Mouse (Mus musculus): ENCODE data around the gene 4933424G06Rik.

The 4933424G06Rik gene

DNA sequence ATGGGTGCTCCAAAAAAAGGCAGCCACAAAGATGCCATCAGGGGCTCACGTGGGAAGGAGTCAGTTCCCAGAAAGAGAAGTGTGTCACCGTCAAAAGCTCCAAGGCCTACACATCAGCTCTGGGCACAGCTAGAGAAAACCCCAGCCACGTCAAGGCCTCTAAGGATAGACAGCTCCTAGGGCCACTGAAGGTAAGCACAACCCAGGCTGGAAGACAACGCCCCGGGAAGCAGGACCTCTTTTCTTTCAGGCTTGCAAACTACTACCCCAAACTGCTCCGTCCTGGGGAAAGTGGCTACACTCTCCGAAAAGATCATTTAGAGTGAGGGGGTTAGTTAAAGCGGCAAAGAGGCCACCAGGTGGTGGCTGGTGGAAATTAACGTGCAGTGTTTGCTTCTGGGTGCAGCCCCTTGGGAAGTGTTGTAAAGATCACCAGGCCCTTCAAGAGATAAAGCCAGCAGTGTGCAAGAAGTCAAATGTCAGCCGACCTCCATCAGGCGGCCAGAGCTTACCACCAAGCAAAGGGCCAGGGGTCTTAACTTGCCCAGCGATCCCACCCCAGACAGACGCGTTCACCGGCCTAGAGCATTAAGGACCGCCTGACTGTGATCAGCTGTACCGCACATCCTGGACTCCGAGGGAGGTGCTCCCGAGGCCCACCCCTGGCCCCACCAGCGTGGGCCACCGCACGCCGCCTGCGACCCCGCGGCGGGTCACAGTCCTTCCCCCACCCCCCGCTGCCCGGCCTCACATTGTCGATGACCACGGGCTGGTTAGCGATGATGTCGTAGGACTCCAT lies 695 bp upstream of the 4933424G06Rik start:
- no peak for DNase-seq (ENCODE audit: extremely low spot score, low spot score)

- DNase-seq (ENCODE audit: extremely low spot score, low spot score), result no peak
Measured at GRCm38 (mm10) chr1:36711104-36711503, 1.2 kb downstream of the 4933424G06Rik start.

- no peak for DNase-seq (ENCODE audit: extremely low spot score, low spot score)
Measured at GRCm38 (mm10) chr1:36714311-36714710, 4.4 kb downstream of the 4933424G06Rik start, which contains the start of gene Actr1b. Gene Actr1b (minus strand): TSS chr1:36714422.

- DNase-seq (ENCODE audit: extremely low spot score, low spot score), result no peak
Measured at GRCm38 (mm10) chr1:36718786-36719185, 8.8 kb downstream of the 4933424G06Rik start.

GRCm38 (mm10) chr1:36723146-36724056 lies 13.5 kb downstream of the 4933424G06Rik start:
- no peak for DNase-seq (ENCODE audit: extremely low spot score, low spot score)

DNA sequence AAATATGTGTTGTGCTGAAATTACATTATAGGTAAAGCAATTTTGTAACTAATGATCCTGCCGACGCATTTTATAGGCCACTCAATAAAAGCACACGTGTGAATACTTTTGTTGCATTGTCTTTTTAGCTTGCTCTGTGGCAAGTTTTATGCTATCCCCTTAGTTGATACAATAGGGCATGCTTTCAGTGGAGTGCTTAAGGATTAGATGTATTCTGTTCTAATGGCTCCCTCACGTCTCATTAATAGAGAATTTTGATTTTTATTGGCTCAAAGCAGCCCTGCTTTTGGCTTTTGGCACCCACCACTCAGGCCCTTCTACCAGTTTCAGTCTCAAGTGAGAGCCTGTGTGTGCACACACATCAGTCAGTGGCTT lies 14.1 kb downstream of the 4933424G06Rik start:
- no peak for DNase-seq (ENCODE audit: extremely low spot score, low spot score)

DNA sequence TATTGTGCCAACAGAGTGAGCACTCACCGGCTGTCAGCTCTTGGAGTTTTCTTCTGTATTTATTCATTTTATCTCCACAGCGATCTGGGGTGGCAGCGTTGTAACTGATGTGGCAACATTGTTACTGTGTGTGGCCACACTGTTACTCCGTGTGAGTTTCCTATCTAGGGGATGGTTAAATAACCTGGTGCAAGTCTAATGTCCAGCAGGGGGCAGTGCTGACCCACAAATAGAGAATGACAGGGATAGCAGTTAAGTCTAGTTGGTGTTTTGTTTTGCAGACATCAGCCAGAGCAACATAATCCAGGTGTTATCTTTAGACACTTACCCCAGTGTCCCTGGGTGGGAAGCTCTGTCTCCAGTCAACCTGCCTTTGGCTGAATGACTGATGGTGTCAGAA lies 27.4 kb downstream of the 4933424G06Rik start:
- DNase-seq (ENCODE audit: extremely low spot score, low spot score), result peak; percentile 72

- DNase-seq (ENCODE audit: extremely low spot score, low spot score), result no peak
Measured at GRCm38 (mm10) chr1:36739231-36739630, 29.3 kb downstream of the 4933424G06Rik start.

DNA sequence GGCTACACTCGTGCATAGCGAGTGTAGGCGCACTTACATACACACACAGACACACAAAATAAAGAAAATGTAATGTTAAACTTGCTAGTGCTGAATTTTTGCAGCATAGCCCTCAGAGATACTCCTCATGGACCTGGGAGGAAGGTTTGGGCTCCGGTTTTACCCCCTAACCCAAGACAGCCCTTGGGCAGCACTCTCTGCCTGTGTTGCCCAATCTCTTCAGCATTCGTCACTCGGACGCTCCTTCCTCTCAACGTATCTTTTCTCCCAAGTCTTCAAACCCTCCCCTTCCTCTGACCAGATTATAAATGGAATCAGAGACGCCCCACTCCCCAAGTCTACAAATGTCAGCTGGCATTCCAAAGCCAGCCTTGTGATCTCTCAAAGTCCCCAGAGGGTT lies 33.1 kb downstream of the 4933424G06Rik start:
- DNase-seq (ENCODE audit: extremely low spot score, low spot score), result no peak

GRCm38 (mm10) chr1:36744268-36744944 lies 34.5 kb downstream of the 4933424G06Rik start:
- DNase-seq (ENCODE audit: extremely low spot score, low spot score), result peak; percentile 72

DNA sequence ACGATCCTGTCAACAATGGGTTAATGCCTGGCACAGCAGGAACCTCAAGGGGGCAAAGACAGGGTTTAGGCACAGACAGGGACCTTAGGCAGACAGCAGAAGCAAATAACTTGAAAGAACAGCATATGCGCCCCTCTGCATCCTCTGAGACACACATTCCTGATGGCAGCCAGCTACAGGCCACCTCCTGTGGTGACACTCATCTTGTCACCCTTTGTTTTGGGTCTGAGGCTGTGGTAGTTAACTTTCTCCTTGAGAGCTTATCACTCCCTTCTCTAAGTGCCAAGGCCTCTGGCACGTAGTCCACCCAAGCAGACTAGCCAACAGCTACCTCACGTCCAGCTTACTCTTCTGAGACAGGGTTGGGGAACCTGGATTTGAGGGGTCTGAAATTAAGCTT lies 35.7 kb downstream of the 4933424G06Rik start:
- no peak for DNase-seq (ENCODE audit: extremely low spot score, low spot score)

- peak; percentile 41 for DNase-seq (ENCODE audit: extremely low spot score, low spot score)
Measured at GRCm38 (mm10) chr1:36746452-36746851, 36.5 kb downstream of the 4933424G06Rik start.

DNA sequence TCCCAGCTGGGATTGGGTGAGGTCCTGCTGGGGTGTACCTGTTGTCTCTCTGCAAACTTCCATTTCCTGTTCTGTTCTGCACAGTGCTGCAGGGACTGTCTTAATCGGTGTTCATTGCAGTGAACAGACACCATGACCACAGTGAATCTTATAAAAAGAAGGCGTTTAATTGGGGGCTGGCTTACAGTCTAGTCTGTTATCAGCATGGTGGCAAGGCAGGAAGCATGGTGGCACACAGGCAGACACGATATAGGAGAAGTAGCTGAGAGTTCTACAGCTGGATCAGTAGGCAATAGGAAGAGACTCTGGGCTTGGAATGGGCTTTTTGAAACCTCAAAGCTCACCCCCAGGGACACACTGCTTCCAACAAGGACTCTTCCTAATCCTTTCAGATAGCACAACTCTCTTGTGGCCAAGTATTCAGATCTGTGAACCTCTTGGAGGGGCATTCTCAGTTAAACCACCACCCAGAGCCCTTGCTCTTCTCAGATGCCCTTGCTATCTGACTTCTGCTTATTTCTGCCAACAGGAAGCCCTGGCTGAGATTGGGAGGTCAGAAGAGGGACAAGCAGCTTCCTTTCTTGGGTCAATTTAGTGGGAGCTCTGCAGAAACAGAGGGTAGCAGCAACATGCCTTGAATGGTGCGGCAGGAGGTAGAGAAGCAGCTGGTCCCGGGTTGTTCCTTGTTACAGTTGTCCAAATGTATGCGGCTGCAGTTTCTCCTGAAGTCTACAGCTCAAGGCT lies 44.2 kb downstream of the 4933424G06Rik start:
- no peak for DNase-seq (ENCODE audit: extremely low spot score, low spot score)

DNA sequence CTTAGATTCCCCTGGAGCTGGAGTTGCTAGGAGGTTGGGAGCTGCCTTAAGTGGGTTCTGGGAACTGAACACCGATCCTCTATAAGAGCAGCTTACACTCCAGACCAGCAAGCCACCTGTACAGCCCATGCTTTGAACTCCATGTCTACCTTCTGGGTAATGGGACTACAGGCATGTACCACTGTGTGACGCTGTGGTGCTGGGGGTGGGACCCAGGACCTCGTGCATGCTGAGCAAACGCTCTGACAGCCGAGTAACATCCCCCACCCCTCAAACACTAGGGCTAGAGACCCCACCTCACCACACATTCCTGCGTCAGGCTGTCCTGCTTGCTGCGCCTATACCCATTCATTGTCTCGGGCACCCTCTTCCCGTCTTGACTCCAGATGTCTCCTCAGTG lies 48.6 kb downstream of the 4933424G06Rik start:
- DNase-seq (ENCODE audit: extremely low spot score, low spot score), result no peak

DNA sequence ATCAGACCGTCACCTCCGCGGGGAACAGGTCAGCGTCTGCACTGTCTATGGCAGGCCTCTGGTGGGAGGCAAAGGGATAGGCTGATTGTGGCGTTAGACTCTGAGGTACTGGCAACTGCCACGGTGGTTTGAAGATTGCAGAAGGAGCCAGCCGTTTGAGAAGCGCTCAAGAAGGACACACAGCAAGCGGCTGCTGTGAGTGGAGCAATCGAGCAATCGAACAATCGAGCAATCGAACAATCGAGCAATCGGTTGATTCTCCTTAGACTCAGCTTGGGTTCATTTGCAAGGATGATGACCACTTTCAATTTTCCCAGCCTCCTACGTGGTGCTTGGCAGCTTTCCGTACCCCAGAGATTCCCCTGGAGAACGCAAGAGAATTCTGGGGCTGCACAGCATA lies 49.1 kb downstream of the 4933424G06Rik start:
- DNase-seq (ENCODE audit: extremely low spot score, low spot score), result no peak

- no peak for DNase-seq (ENCODE audit: extremely low spot score, low spot score)
Measured at GRCm38 (mm10) chr1:36760401-36760800, 50.5 kb downstream of the 4933424G06Rik start.

DNA sequence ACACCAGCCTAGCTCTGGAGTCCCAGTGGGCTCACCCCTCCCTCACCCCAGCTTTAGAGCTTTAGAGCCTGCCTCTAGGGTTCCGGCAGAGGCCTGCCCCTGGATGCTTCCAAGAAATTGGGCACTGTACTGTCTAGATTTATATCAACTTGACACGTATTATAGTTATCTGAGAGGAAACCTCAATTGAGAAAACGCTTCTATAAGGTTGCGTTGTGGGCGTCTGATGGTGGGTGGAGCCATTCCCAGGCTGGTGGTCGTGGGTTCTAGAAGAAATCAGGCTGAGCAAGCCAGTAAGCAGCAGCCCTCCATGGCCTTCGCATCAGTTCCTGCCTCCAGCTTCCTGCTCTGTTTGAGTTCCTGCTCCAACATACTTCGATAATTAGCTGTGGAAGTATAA lies 51.1 kb downstream of the 4933424G06Rik start:
- DNase-seq (ENCODE audit: extremely low spot score, low spot score), result no peak

DNA sequence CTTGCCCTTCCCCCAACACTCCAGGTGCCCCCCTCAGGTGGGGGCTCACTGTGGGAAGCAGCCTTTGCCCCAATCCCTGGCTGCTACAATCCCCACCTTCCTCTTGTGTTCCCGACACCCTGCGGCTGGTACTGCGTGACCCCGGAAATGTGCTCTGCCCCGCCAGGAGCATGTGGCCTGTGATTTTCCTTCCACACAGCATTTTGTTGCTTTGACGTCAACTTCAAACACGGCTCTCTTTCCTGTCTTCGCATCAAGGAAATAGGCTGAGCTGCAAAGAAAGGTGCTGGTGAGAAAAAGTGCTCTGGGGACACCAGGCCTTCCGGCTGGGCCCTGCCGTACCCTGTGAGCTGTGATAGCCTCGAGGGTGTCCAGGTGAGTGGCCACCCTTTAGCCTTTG lies 51.6 kb downstream of the 4933424G06Rik start, which contains the start of gene Zap70:
TSS of gene Zap70 (plus strand) at position 231 of the 400 bp plus-strand sequence.
- DNase-seq (ENCODE audit: extremely low spot score, low spot score), result no peak

- no peak for DNase-seq (ENCODE audit: extremely low spot score, low spot score)
Measured at GRCm38 (mm10) chr1:36766431-36767205, 56.7 kb downstream of the 4933424G06Rik start.

- no peak for DNase-seq (ENCODE audit: extremely low spot score, low spot score)
Measured at GRCm38 (mm10) chr1:36767321-36767720, 57.4 kb downstream of the 4933424G06Rik start.
